Mouse (Mus musculus) erythroblast, embryonic 14.5 days (primary cell): ENCODE results near the gene Ttc24.

Experiments used
- GATA1 ChIP-seq: IDR thresholded peaks from 2 replicates; pipeline ENCODE4 v1.6.1; 2012; ENCODE audit warnings: low read length, inconsistent platforms, mixed read lengths
- TAL1 ChIP-seq: IDR thresholded peaks from 3 replicates; pipeline ENCODE4 v1.6.1; 2012; ENCODE audit warnings: low read length, inconsistent platforms, mixed read lengths

GRCm38 (mm10) chr3:88026823-88027222 is 51.3 kb downstream of the Ttc24 start:
- TF ChIP-seq GATA1 (no peak), TAL1 (no peak)
